Mouse (Mus musculus): Measurements from ENCODE around the gene Glod4. TPM values are rescaled to one million over a fixed set of nuclear protein-coding genes. Genes with fewer than 3 reads are reported as not detected.

The Glod4 gene
- polyA plus RNA-seq, 1 experiment from 2014 or later, result 152 TPM

- 57% methylated on average over 7 of the region's 7 CpGs for WGBS
- DNase-seq (ENCODE audit: low spot score) (no peak), ATAC-seq (replicated peaks; ENCODE audit: insufficient number of reproducible peaks, low FRiP score, low TSS enrichment, low read depth) (no peak)
- Histone ChIP-seq H3K36me3 (replicated peaks; ENCODE audit: control insufficient read depth, insufficient read depth, low read depth, low read length) (no peaks in the 10 kb centered on the region), H3K4me1 (ENCODE audit: control insufficient read depth, insufficient read depth, low read length) (peaks cover 8% of the 10 kb centered on the region), H3K27me3 (ENCODE audit: control insufficient read depth, insufficient read depth, low read length) (no peaks in the 10 kb centered on the region), H3K4me3 (ENCODE audit: low read depth, low read length) (no peak overlapping the region), H3K4me2 (ENCODE audit: low read depth, low read length) (no peak overlapping the region), H3K9me3 (replicated peaks; ENCODE audit: control insufficient read depth, low read length) (no peaks in the 10 kb centered on the region), H3K9ac (replicated peaks; ENCODE audit: low read length) (no peak overlapping the region), H3K27ac (replicated peaks; ENCODE audit: low read depth, low read length) (no peak overlapping the region)
Observed at GRCm38 (mm10) chr11:76285431-76286075, 42.0 kb upstream of the Glod4 start.

GRCm38 (mm10) chr11:76283841-76284240 is 40.3 kb upstream of the Glod4 start:
- no peak overlapping the region for H3K9ac ChIP-seq (replicated peaks; ENCODE audit: low read length)
- DNase-seq (ENCODE audit: low spot score) (no peak), ATAC-seq (replicated peaks; ENCODE audit: insufficient number of reproducible peaks, low FRiP score, low TSS enrichment, low read depth) (no peak)
- no peaks in the 10 kb centered on the region for H3K36me3 ChIP-seq (replicated peaks; ENCODE audit: control insufficient read depth, insufficient read depth, low read depth, low read length)
- no peak overlapping the region for H3K4me3 ChIP-seq (ENCODE audit: low read depth, low read length)
- H3K4me1 ChIP-seq (ENCODE audit: control insufficient read depth, insufficient read depth, low read length), result peaks cover 6% of the 10 kb centered on the region
- H3K4me2 ChIP-seq (ENCODE audit: low read depth, low read length), result no peak overlapping the region
- no peaks in the 10 kb centered on the region for H3K27me3 ChIP-seq (ENCODE audit: control insufficient read depth, insufficient read depth, low read length)
- 93% methylated on average over 6 of the region's 6 CpGs for WGBS
- H3K27ac ChIP-seq (replicated peaks; ENCODE audit: low read depth, low read length), result no peak overlapping the region
- no peaks in the 10 kb centered on the region for H3K9me3 ChIP-seq (replicated peaks; ENCODE audit: control insufficient read depth, low read length)

- Histone ChIP-seq H3K27me3 (ENCODE audit: control insufficient read depth, insufficient read depth, low read length) (no peaks in the 10 kb centered on the region), H3K4me2 (ENCODE audit: low read depth, low read length) (no peak overlapping the region), H3K9ac (replicated peaks; ENCODE audit: low read length) (no peak overlapping the region), H3K9me3 (replicated peaks; ENCODE audit: control insufficient read depth, low read length) (no peaks in the 10 kb centered on the region), H3K4me1 (ENCODE audit: control insufficient read depth, insufficient read depth, low read length) (no peaks in the 10 kb centered on the region; the same call in 1 of the 2 replicates), H3K36me3 (replicated peaks; ENCODE audit: control insufficient read depth, insufficient read depth, low read depth, low read length) (no peaks in the 10 kb centered on the region; the same call in 1 of the 2 replicates), H3K4me3 (ENCODE audit: low read depth, low read length) (no peak overlapping the region), H3K27ac (replicated peaks; ENCODE audit: low read depth, low read length) (no peak overlapping the region)
- ATAC-seq (replicated peaks; ENCODE audit: insufficient number of reproducible peaks, low FRiP score, low TSS enrichment, low read depth), result no peak
- no peak for DNase-seq (ENCODE audit: low spot score)
- WGBS, result 54% methylated on average over 2 of the region's 2 CpGs
Observed at GRCm38 (mm10) chr11:76279971-76280370, 36.4 kb upstream of the Glod4 start.

GRCm38 (mm10) chr11:76278960-76279852 is 35.7 kb upstream of the Glod4 start:
- ATAC-seq (replicated peaks; ENCODE audit: insufficient number of reproducible peaks, low FRiP score, low TSS enrichment, low read depth) (no peak; the same call in 1 of the 2 replicates), DNase-seq (ENCODE audit: low spot score) (no peak)
- Histone ChIP-seq H3K36me3 (replicated peaks; ENCODE audit: control insufficient read depth, insufficient read depth, low read depth, low read length) (no peaks in the 10 kb centered on the region; the same call in 1 of the 2 replicates), H3K4me2 (ENCODE audit: low read depth, low read length) (no peak overlapping the region), H3K4me3 (ENCODE audit: low read depth, low read length) (no peak overlapping the region), H3K4me1 (ENCODE audit: control insufficient read depth, insufficient read depth, low read length) (no peaks in the 10 kb centered on the region; the same call in 1 of the 2 replicates), H3K9ac (replicated peaks; ENCODE audit: low read length) (no peak overlapping the region), H3K27me3 (ENCODE audit: control insufficient read depth, insufficient read depth, low read length) (no peaks in the 10 kb centered on the region), H3K9me3 (replicated peaks; ENCODE audit: control insufficient read depth, low read length) (no peaks in the 10 kb centered on the region), H3K27ac (replicated peaks; ENCODE audit: low read depth, low read length) (no peak overlapping the region)
- 57% methylated on average over 14 of the region's 14 CpGs for WGBS

- Histone ChIP-seq H3K9me3 (replicated peaks; ENCODE audit: control insufficient read depth, low read length) (no peaks in the 10 kb centered on the region), H3K4me2 (ENCODE audit: low read depth, low read length) (no peak overlapping the region), H3K27me3 (ENCODE audit: control insufficient read depth, insufficient read depth, low read length) (no peaks in the 10 kb centered on the region), H3K9ac (replicated peaks; ENCODE audit: low read length) (no peak overlapping the region), H3K4me1 (ENCODE audit: control insufficient read depth, insufficient read depth, low read length) (no peaks in the 10 kb centered on the region), H3K4me3 (ENCODE audit: low read depth, low read length) (no peak overlapping the region), H3K27ac (replicated peaks; ENCODE audit: low read depth, low read length) (no peak overlapping the region), H3K36me3 (replicated peaks; ENCODE audit: control insufficient read depth, insufficient read depth, low read depth, low read length) (no peaks in the 10 kb centered on the region; the same call in 1 of the 2 replicates)
- DNase-seq (ENCODE audit: low spot score) (no peak), ATAC-seq (replicated peaks; ENCODE audit: insufficient number of reproducible peaks, low FRiP score, low TSS enrichment, low read depth) (no peak)
- 79% methylated on average over 4 of the region's 4 CpGs for WGBS
Observed at GRCm38 (mm10) chr11:76272440-76272839, 28.9 kb upstream of the Glod4 start.

GRCm38 (mm10) chr11:76268521-76269065 is 25.1 kb upstream of the Glod4 start:
- ATAC-seq (replicated peaks; ENCODE audit: insufficient number of reproducible peaks, low FRiP score, low TSS enrichment, low read depth) (no peak), DNase-seq (ENCODE audit: low spot score) (no peak)
- 71% methylated on average over 6 of the region's 6 CpGs for whole genome bisulfite sequencing
- Histone ChIP-seq H3K9ac (replicated peaks; ENCODE audit: low read length) (no peak overlapping the region; the same call in 1 of the 2 replicates), H3K4me1 (ENCODE audit: control insufficient read depth, insufficient read depth, low read length) (no peaks in the 10 kb centered on the region), H3K27me3 (ENCODE audit: control insufficient read depth, insufficient read depth, low read length) (no peaks in the 10 kb centered on the region), H3K36me3 (replicated peaks; ENCODE audit: control insufficient read depth, insufficient read depth, low read depth, low read length) (no peaks in the 10 kb centered on the region), H3K4me2 (ENCODE audit: low read depth, low read length) (no peak overlapping the region), H3K9me3 (replicated peaks; ENCODE audit: control insufficient read depth, low read length) (no peaks in the 10 kb centered on the region), H3K4me3 (ENCODE audit: low read depth, low read length) (no peak overlapping the region), H3K27ac (replicated peaks; ENCODE audit: low read depth, low read length) (peak overlapping the region; percentile 56; the same call in 1 of the 2 replicates)

- Histone ChIP-seq H3K27me3 (ENCODE audit: control insufficient read depth, insufficient read depth, low read length) (no peaks in the 10 kb centered on the region), H3K4me3 (ENCODE audit: low read depth, low read length) (no peak overlapping the region), H3K27ac (replicated peaks; ENCODE audit: low read depth, low read length) (peak overlapping the region; percentile 56), H3K9me3 (replicated peaks; ENCODE audit: control insufficient read depth, low read length) (no peaks in the 10 kb centered on the region), H3K4me1 (ENCODE audit: control insufficient read depth, insufficient read depth, low read length) (peaks cover 3% of the 10 kb centered on the region; the same call in 1 of the 2 replicates), H3K4me2 (ENCODE audit: low read depth, low read length) (no peak overlapping the region), H3K9ac (replicated peaks; ENCODE audit: low read length) (peak overlapping the region; percentile 22), H3K36me3 (replicated peaks; ENCODE audit: control insufficient read depth, insufficient read depth, low read depth, low read length) (no peaks in the 10 kb centered on the region)
- no peak for DNase-seq (ENCODE audit: low spot score)
- 40% methylated on average over 5 of the region's 5 CpGs for WGBS
- no peak for ATAC-seq (replicated peaks; ENCODE audit: insufficient number of reproducible peaks, low FRiP score, low TSS enrichment, low read depth)
Observed at GRCm38 (mm10) chr11:76268001-76268459, 24.5 kb upstream of the Glod4 start.
